Mouse (Mus musculus) thymus, adult 2 months (tissue): ENCODE results near the gene Mettl6. TPM values are rescaled to one million over a fixed set of nuclear protein-coding genes. Genes with fewer than 3 reads are reported as not detected.

Source experiments
- DNase-seq: peaks from one replicate; pipeline ENCODE4 v3.0.0; 2021
- H3K27ac ChIP-seq: fragments of 200-500 bp; 2 replicates; pipeline ENCODE4 v1.5.1; 2012; ENCODE audit warnings: low read length, control low read depth; ENCODE audit not compliant: control insufficient read depth, insufficient read depth
- H3K27me3 ChIP-seq: fragments of 200-500 bp; 2 replicates; pipeline ENCODE4 v1.6.1; 2012; ENCODE audit warnings: mild to moderate bottlenecking, low read length, moderate library complexity, mixed read lengths; ENCODE audit not compliant: control insufficient read depth, insufficient read depth
- H3K36me3 ChIP-seq: fragments of 200-500 bp; 2 replicates; pipeline ENCODE4 v1.6.1; 2012; ENCODE audit warnings: mild to moderate bottlenecking, low read length, moderate library complexity; ENCODE audit not compliant: control insufficient read depth, insufficient read depth
- H3K4me1 ChIP-seq: fragments of 200-500 bp; replicated peaks from 2 replicates; pipeline ENCODE4 v1.6.1; 2012; ENCODE audit warnings: low read length; ENCODE audit not compliant: control insufficient read depth, insufficient read depth
- H3K4me3 ChIP-seq: fragments of 200-500 bp; 2 replicates; pipeline ENCODE4 v1.5.1; 2012; ENCODE audit warnings: mild to moderate bottlenecking, low read length, control low read depth, moderate library complexity; ENCODE audit not compliant: control insufficient read depth, insufficient read depth
- CTCF ChIP-seq: fragments of 200-500 bp; IDR thresholded peaks from 2 replicates; pipeline ENCODE4 v1.5.1; 2012; ENCODE audit warnings: mild to moderate bottlenecking, control low read depth, low read length, moderate library complexity, borderline replicate concordance; ENCODE audit not compliant: control insufficient read depth, poor library complexity, insufficient read depth; ENCODE audit errors: extremely low read depth
- POLR2A ChIP-seq: fragments of 200-500 bp; IDR thresholded peaks from 2 replicates; pipeline ENCODE4 v1.6.1; 2012; ENCODE audit warnings: mild to moderate bottlenecking, low read length, control low read depth, moderate library complexity; ENCODE audit not compliant: control insufficient read depth, poor library complexity, insufficient read depth; ENCODE audit errors: extremely low read depth
- WGBS: fragments of 180-500 bp; shearing (Covaris S2); methylation state at CpG from one replicate; pipeline ENCODE4 v1.1.7; 2018; 5-methylcytosine and 5-hydroxymethylcytosine counted together
- polyA plus RNA-seq: library from polyadenylated mRNA; depleted of rRNA; stranded (reverse); fragments of >200 nt; gene quantifications from 2 replicates; pipeline ENCODE4 v1.2.3, GENCODE M21; 2012; rRNA removed

Gene Mettl6
- polyA plus RNA-seq, 1 experiment, result 28.8 TPM

- Histone ChIP-seq H3K27me3 (no peaks in the 10 kb centered on the region), H3K4me3 (no peak overlapping the region), H3K4me1 (peaks cover 19% of the 10 kb centered on the region), H3K36me3 (no peaks in the 10 kb centered on the region), H3K27ac (no peak overlapping the region)
- DNase-seq, result no peak
- TF ChIP-seq CTCF, result no peak
- TF ChIP-seq POLR2A, result no peak
- WGBS, result 81% methylated on average over 5 of the region's 5 CpGs
These were observed 65.8 kb downstream of the Mettl6 start for GRCm38 (mm10) chr14:31429004-31429395.

DNA sequence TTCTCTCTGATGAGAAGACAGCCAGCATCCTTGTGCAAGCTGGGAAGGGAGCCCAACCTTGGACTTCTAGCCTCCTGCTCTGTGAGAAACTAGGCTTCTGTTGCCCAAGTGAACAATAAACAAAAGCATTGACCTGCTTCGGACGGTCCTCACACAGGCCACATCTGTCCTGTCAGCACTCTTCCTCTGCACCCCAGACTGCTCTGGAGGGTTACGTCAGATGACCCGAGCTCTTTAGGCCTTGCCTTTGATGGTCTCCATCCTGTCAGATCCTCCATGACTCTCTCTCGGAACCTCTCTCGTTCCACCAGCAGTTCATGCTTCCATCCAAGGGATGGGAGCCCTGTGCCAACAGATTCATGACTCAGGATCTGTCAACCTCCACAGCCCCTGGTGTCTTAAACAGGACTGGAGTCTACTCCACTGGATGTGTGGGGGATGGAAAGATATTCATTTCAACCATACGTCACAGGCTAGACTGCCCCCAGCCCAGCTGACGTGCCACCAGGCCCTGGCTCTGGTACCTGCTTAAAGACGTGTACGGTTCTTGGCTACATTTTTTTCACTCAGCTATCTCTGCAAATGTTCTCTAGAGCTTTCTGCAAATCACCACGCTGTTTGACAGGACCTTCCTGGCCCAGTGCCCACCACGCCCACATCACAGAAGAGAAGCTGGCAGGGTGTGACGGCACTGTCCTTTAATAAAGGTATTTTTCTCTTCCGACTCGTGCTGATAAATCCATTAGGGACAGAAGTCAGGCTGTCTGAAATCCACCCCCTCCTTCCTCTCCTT, 66.4 kb downstream of the Mettl6 start:
- WGBS, result 82% methylated on average over 15 of the region's 15 CpGs
- no peak overlapping the region for H3K4me3 ChIP-seq
- H3K27ac ChIP-seq, result no peak overlapping the region
- no peaks in the 10 kb centered on the region for H3K36me3 ChIP-seq
- no peaks in the 10 kb centered on the region for H3K27me3 ChIP-seq
- no peak for DNase-seq
- H3K4me1 ChIP-seq, result peaks cover 17% of the 10 kb centered on the region
- TF ChIP-seq POLR2A (no peak), CTCF (no peak)

Other genes starting within 250 kb of the Mettl6 start
- 7.4 and 8.0 TPM in 2 replicates for gene Phf7, start 243.7 kb downstream of the Mettl6 start, polyA plus RNA-seq
- gene Bap1, start 243.6 kb downstream of the Mettl6 start, polyA plus RNA-seq, result 106 and 111 TPM in 2 replicates
- gene Dnah1, start 171.1 kb downstream of the Mettl6 start, polyA plus RNA-seq, result 0.39 and 0.54 TPM in 2 replicates
- 23.8 and 24.2 TPM in 2 replicates for gene Capn7, start 158.4 kb downstream of the Mettl6 start, polyA plus RNA-seq
- 10.5 and 10.7 TPM in 2 replicates for gene Sh3bp5, start 59.0 kb downstream of the Mettl6 start, polyA plus RNA-seq
- gene Eaf1, start 641 bp downstream of the Mettl6 start, polyA plus RNA-seq, result 140 and 151 TPM in 2 replicates
- 151 and 166 TPM in 2 replicates for gene Colq, start 96.3 kb upstream of the Mettl6 start, polyA plus RNA-seq
- gene Gm49387, start 145.8 kb upstream of the Mettl6 start, polyA plus RNA-seq, result not detected in 2 replicates
- gene Btd, start 146.0 kb upstream of the Mettl6 start, polyA plus RNA-seq, result 34.0 and 42.9 TPM in 2 replicates
- 12.1 and 15.3 TPM in 2 replicates for gene Hacl1, start 146.2 kb upstream of the Mettl6 start, polyA plus RNA-seq